Mouse (Mus musculus) cerebral cortex, adult 2 months (tissue): ENCODE results near the gene Chrnb1.

Experiments used
- WGBS: fragments of 180-500 bp; shearing (Covaris S2); methylation state at CpG from one replicate; pipeline ENCODE4 v1.1.7; 2018; 5-methylcytosine and 5-hydroxymethylcytosine counted together

The Chrnb1 gene

DNA sequence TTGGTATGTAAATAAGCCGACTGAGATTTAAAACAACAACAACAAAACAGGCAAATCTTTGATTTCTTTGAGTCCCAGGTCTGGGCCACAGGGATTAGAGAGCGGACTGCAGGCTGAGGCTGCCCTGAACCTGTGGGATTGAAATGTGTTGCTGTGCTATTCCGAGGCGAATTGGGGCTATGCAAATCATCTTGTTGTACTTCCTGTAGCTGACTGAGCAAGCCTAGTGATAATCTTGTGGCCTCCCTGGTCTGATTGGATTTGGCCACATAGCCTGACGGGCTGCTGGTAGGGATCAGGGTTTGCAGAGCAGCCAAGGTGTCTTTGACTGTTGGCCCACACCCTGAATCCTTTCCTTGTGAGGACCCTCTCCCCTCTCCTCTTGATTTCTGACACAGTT lies 20.8 kb downstream of the Chrnb1 start:
- WGBS, result 58% methylated on average over 5 of the region's 5 CpGs

DNA sequence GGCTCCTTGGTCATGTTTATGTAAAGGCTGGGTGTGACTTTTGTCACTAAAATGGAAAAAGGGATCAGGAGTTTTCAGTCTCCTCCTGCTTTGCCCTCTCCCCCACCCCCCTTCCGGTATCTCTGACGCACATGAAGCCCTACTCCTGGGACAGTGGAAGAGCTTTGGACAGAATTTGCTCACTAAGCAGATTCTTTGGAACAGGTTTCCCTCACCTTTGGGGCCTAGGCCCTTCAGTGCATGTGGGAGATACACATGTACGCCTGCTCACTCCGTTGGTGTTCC lies 28.2 kb downstream of the Chrnb1 start:
- WGBS, result 52% methylated on average over 4 of the region's 4 CpGs

DNA sequence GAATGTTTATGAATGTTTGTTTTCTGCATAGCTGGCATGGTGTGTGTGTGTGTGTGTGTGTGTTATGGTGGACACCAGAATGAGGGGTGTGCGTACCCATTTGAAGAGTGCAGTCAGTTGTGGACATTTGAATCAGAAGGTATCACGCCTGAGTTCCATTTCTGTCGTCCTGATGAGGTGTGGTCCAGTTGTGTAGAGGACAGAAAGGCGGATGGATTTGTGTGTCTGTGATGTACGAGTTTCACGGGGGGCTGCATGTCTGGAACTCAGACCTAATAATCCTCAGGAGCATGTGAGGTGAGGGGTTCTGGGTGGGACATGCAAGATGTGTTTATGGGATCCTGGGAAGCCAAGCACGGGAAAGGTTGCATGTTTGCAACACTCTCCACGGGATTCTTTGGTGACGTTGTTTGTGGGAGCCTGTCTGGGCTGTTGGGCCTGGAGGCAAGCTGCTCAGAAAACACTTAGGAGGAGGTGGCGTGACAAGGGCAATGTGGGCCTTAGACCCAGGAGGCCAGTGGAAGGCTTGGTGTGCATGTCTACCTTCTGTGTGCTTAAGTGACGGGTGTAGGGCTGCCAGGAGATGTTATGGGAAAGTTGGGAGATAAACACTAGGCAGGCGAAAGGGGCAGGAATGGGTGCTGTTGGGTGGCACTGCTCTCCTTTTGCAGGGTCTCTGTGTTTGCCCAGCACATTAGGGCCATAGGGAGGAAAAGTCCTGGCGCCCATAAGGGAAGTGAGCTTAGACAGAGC lies 28.7 kb downstream of the Chrnb1 start:
- 29% methylated on average over 13 of the region's 13 CpGs for WGBS

DNA sequence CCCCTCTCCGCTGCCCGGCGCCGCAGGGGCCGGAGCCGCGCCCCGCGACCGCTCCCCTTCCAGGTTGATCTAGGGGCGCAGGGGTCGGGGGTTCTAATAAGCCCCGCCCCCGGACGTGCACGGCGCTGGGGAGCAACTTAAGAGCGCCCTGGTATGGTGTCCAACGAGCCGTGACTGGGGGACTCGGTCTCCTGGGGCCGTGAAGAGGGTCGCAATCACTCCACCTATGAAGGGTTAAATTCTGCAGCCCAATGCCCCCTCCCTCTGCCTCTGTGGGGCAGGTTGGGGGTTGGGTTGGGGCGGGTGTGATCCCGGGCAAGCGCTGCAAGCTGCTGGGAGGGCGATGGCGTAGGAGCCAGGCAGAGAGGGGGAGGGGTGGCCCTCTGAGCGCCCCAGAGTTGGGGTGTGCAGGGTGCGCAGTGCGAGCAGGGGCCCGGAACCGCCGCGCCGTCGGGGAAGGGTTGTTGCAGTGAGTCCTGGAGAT lies 29.6 kb downstream of the Chrnb1 start:
- under 1% methylated on average over 37 of the region's 37 CpGs for WGBS

DNA sequence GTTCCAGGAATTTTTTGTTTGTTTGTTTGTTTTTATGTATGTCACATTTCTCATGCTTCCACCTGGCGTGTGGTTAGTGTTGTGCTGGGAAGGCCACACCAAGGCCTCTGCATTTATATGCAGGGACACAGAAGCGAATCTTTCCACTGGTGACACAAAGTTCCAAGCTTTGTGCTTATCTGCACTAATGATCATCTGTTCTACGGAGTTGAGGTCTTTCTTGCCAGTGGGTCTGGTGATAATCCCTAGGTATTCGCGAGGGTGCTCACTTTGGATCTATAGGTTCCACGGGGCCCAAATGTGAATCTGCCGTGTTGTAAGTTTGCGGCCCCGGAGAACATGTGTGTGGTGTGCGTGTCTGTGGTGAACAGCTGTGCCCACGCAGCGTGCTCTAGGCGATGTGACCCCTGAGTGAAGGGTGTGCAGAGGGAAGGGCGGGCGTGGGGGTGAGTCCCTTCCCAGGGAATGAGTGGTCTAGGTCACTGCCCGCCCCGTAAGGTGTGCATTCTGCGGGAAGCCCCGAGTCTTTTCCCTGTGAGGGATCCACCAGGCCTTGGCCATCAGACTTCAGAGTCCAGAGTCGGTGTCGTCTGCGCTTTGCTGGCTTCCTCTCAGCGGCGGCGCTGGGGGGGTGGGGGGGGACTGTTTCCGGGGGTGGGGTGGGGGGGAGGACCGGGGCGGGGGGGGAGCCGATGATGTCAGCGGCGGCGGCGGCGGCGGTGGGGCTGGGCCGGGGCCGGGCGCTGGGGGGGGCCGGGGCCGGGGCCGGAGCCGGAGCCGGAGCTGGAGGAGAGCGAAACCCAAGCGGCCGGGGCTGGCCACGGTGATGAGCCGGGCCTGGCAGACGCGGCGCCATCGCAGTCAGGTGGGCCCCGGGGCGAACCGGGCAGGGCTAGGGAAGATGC lies 30.3 kb downstream of the Chrnb1 start, which contains the start of gene Zbtb4:
TSS of gene Zbtb4 (plus strand) at position 692 of the 905 bp plus-strand sequence.
- WGBS, result 9% methylated on average over 55 of the region's 55 CpGs

DNA sequence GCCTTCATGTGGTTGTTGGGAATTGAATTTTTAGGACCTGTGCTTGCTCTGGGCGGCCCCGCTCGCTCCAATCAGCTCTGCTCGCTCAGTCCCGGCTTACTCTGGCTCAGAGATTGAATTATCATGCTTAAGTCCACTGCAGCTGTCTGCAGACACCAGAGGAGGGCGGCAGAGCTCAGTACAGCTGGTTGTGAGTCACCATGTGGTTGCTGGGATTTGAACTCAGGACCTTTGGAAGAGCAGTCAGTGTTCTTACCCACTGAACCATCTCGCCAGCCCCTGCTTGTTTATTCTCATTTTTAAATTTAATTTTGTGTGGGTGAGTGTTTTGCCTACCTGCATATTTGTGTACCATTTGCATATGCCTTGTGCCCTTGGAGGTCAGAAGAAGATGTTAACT lies 32.2 kb downstream of the Chrnb1 start:
- WGBS, result 80% methylated on average over 7 of the region's 7 CpGs

DNA sequence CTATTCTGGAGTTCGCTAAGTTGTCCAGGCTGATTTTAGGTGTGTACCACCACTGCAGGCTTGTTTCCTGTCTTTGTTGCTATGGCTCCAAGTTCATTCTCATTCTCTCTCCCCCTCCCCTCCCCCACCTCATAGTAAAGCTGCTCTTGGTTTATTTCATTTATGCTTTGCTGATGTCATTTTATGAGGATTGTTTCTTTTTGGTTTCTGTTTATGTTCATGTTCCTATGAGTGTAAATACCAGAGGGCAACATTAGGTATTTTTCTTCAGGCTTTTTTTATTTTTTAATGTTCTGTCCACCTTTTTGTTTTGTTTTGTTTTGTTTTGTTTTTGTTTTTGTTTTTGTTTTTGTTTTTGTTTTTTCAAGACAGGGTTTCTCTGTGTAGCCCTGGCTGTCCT lies 33.9 kb downstream of the Chrnb1 start, which contains the start of gene Slc35g3:
TSS of gene Slc35g3 (minus strand) at position 101 of the 400 bp plus-strand sequence.
- WGBS, result 76% methylated on average over 1 of the region's 1 CpGs

DNA sequence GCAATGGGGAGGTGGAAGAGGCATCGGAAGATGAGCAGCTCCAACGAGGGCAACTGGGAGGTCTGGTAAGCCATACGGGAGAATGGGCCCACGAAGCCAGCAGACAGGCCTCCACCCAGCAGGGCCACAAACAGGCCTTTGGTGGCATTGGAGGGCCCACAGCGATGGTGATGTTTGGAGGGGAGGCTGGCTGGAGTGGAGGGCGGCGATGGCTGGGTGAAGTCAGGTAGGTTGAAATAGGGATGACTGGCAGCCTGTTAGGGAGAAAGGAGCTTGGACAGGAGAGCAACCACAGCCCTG lies 34.9 kb downstream of the Chrnb1 start:
- 96% methylated on average over 7 of the region's 7 CpGs for WGBS

DNA sequence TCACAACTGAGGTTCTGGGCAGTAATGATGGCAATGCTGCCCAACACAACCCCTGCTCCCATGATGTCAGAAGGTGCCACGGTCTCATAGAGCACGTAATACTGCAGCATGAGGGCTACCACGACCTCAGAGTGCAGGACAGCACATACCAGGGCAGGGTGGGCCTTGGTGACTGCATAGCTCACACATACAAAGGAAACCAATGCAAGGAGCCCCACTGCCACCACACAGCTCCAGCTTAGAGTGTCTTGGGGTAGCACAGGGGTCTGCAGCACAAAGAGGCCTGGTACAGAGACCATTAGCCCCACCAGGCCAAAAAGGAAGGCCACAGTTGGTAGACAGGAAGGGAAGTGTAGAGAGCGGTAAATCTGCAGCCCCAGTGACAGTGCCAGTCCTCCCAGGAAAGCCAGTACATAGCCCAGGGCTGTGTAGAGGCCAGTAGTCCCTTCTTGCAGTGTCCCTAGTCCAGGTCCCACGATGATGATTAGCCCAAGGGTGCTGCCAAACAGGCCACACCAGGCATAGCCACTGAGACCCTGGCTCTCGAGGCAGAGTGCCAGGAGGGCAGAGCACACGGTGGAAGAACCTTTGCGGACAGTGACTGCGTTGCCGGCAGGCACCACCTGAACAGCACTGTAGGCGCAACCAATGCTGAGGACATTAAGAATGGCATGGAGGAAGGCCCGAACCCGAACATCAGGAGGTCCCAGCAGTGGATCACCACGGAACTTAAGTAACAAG lies 35.4 kb downstream of the Chrnb1 start:
- 88% methylated on average over 14 of the region's 14 CpGs for WGBS

DNA sequence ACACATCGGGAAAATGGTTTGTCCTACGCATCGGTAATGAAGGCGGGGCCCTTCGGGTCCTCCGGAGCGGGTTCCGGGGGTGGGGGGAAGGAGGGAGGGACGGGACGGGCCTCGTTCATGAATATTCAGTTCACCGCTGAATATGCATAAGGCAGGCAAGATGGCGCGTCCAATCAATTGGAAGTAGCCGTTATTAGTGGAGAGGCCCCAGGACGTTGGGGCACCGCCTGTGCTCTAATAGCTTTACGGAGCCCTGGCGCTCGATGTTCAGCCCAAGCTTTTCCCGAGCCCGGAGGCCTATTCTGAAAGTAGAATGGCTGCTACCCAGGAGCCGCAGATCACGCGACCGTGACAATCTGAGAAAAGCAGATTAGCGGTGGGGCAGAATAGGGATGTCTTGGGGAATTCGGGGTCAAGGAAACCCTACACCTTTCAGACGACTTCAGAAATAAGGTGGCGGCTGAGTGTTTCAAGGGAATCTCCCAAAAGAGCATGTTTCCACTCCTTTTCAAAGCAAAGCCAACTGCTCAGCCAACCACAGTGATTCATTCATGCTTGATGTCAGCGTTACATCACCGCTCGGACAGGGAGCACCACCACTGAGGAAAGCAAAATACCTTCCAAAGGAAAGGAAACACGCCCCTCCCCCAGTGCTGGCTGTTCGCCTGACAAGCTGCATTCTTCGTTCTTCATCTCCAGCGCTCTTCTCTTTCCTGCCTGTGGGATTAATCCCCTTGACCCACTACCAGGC lies 36.6 kb downstream of the Chrnb1 start:
- WGBS, result under 1% methylated on average over 37 of the region's 37 CpGs

DNA sequence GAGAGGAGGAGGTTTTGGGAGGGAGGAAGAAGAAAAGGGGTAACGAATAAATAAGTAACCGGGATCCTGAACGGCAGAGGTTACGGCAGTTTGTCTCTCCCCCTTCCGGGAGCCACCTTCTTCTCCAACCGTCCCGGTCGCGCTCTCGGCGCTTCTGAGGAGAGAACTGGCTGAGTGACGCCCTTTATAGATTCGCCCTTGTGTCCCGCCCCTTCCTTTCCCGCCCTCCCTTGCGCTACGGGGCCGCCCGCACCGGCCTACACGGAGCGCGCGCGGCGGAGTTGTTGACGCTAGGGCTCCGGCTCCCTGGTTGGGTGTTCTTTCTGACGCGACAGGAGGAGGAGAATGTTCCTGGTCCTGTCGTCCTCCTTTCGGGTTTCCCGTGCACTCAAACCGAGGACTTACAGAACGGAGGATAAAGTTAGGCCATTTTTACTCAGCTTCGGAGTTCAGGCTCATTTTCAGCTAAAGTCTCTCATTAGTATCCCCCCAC lies 37.2 kb downstream of the Chrnb1 start, which contains the start of gene Polr2a:
TSS of gene Polr2a (minus strand) at position 160 of the 493 bp plus-strand sequence.
- WGBS, result 0% methylated on average over 36 of the region's 36 CpGs

DNA sequence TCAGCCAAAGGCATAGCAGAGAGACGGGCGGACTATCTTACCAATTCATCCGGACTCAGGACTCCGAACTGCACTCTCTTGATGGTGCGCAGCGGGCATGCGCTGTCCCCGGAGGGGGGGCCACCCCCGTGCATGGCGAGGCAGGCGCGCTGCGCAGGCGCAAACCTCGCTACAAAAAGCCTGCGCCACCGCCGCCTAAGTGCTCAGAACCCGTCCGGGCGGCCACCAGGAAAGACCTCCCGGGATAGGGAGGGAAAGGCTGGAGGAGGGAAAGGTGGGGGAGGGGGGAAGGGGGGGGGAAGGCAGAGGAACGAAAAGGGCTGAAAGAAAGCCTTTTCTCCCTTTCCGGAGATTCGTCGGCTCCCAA lies 37.7 kb downstream of the Chrnb1 start:
- under 1% methylated on average over 25 of the region's 26 CpGs for WGBS

DNA sequence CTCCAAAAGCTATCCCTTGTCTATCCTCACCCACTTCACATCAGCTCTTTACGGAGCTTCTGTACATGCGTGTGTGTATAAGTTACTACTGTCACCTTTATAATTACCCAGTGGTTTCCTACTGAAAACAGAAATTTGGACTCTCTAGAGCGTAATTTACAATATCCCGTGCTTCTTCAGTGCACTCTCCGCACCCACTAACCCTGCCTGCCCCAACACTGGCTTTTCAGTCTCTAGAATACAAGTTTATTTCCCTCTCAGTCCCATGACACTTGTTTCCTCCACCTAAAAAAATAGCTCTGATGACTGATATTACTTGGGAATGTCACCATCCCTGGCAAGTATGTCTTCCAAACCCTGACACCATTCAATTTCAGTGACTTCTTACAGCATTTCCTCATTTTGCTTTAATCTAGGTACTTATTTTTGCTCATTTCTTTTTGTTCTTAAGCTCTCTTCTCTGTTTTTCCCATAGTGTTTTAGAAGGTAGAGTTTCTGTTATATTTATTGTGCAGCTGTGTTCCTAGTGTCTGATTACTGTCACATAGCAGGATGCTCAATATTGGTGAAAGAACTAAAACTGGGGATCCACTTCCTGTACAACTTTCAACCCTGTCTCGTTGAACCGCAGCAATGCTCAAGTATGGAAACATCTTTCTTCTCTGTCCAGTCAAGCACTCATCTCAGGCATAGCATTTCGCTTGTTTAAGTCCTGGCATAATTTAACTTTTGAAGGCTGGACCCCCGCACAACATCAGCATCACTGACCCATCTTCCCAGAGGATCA lies 38.2 kb downstream of the Chrnb1 start:
- WGBS, result 30% methylated on average over 9 of the region's 9 CpGs

DNA sequence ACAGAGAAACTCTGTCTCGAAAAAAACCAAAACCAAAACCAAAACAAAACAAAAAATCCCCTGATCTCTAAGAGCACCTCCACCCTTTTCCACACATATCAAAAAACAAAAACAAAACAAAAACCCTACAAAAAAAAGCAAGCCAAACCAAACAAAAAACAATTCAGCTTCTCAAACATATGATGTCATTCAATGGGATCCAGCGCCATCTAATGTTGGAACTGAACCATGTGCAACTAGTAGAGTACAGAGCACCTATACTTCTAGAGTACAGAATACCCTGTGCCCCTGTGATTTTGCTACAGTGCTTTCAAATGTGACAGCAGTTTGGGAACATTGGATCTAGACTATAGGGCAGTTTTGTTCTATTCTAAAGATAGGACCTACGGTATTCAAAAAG lies 41.0 kb downstream of the Chrnb1 start:
- 23% methylated on average over 3 of the region's 3 CpGs for WGBS

DNA sequence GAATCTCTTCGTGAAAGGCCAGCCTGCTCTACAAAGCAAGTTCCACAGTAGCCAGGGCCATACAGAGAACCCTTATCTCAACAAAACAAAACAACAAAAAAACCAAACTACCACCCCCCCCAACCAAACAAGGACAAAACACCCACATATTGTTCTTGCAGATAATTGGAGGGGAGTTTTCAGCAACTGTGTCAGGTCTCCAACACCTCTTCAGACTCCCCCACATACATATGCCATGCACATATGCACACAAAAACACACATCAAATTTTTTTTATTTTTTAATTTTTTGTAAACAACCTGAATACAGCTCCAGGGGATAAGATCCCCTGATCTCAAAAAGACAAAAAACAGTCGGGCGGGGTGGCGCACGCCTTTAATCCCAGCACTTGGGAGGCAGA lies 41.5 kb downstream of the Chrnb1 start:
- 77% methylated on average over 5 of the region's 5 CpGs for WGBS

DNA sequence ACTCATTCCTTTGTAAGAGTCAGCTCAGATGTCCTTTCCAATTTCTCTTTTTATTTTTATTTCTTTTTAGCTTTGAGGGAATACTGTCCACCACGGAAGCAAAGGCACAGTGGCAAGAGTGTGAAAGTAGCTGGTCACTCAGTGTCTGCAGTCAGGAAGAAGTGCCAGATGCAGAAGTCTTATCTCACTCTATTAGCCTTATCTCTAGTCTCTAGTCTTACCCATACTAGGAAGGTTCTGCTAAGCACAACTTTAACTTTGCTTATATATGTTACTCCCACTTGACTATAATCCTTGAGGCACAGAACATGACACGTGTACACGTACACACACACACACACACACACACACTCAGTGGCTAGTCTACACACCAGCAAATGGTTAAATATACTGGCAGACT lies 44.1 kb downstream of the Chrnb1 start:
- WGBS, result 78% methylated on average over 3 of the region's 3 CpGs
